Mouse (Mus musculus) bone marrow macrophage, adult 2 months (primary cell): ENCODE measurements around the gene Slc7a15. TPM values are rescaled to one million over a fixed set of nuclear protein-coding genes. Genes with fewer than 3 reads are reported as not detected.

Experiments
- H3K27ac ChIP-seq: 2 replicates; pipeline ENCODE4 v1.5.1; 2012; ENCODE audit warnings: low read depth, low read length; ENCODE audit not compliant: insufficient read depth
- H3K4me1 ChIP-seq: 2 replicates; pipeline ENCODE4 v1.6.1; 2012; ENCODE audit warnings: low read length; ENCODE audit not compliant: control insufficient read depth, insufficient read depth
- H3K4me3 ChIP-seq: 2 replicates; pipeline ENCODE4 v1.5.1; 2012; ENCODE audit warnings: mild to moderate bottlenecking, low read length, moderate library complexity; ENCODE audit not compliant: insufficient read depth
- CTCF ChIP-seq: IDR thresholded peaks from 2 replicates; pipeline ENCODE4 v1.5.1; 2012; ENCODE audit warnings: low read depth, mild to moderate bottlenecking, low read length, moderate library complexity
- POLR2A ChIP-seq: IDR thresholded peaks from 2 replicates; pipeline ENCODE4 v1.6.1; 2012; ENCODE audit warnings: mild to moderate bottlenecking, low read depth, low read length, borderline replicate concordance
- polyA plus RNA-seq: library from polyadenylated mRNA; stranded (reverse); fragments of >200 nt; gene quantifications from 2 replicates; pipeline ENCODE4 v1.2.4, GENCODE M21; 2012; ENCODE audit not compliant: missing spikeins, insufficient read depth, insufficient read length

The Slc7a15 gene
- polyA plus RNA-seq, 1 experiment: not detected

GRCm38 (mm10) chr12:8498148-8498571 lies 100.7 kb downstream of the Slc7a15 start:
- Histone ChIP-seq H3K4me1 (peaks cover 24% of the 10 kb centered on the region), H3K27ac (no peak overlapping the region), H3K4me3 (peak overlapping the region; percentile 86)
- no peak for TF ChIP-seq POLR2A
- no peak for TF ChIP-seq CTCF

GRCm38 (mm10) chr12:8497314-8497706 lies 101.6 kb downstream of the Slc7a15 start:
- Histone ChIP-seq H3K27ac (no peak overlapping the region), H3K4me1 (peaks cover 22% of the 10 kb centered on the region), H3K4me3 (no peak overlapping the region)
- TF ChIP-seq POLR2A (no peak), CTCF (no peak)

GRCm38 (mm10) chr12:8496679-8497313 lies 102.1 kb downstream of the Slc7a15 start:
- Histone ChIP-seq H3K4me1 (peaks cover 17% of the 10 kb centered on the region), H3K4me3 (no peak overlapping the region), H3K27ac (no peak overlapping the region)
- TF ChIP-seq POLR2A (no peak), CTCF (no peak)

DNA sequence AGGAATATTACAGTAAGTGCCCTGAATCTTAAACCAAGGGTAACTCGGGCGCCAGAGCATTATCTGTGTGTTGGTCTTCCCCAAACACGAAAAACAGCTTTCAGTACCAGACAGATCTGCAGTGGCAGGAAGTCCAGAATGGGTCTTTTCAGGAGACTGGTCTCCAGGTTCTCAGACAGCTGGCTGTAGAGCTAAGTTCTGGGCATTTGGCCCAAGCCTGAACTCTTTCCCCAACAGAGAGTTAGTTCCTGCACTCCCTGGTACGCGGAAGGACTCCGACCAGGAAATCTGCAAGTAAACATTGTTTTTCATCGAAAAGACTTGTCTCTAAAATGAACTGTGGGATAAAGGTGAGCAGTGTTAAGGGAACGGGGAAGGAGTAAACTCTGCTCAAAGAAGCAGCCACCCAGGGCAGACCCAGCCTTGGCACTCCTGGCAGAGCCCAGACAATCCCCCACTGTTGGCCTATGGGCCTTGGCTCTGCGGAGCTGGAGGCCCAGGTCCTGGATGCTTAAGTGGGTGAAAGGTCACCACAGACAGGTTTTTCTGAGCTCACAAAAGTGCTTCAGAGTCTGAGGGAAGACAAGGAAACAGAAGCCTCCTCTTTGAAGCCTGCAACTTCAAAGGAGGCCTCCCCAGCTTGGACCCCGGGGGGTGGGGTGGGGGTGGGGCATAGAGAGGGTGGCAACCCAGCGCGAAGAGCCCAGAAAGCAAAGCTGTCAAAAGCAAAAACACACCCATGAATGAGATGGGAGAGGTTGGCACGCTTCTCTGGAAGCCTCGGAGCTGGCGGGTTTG lies 102.8 kb downstream of the Slc7a15 start:
- no peak for TF ChIP-seq POLR2A
- no peak for TF ChIP-seq CTCF
- peaks cover 12% of the 10 kb centered on the region for H3K4me1 ChIP-seq
- H3K27ac ChIP-seq: no peak overlapping the region
- H3K4me3 ChIP-seq: no peak overlapping the region

- Histone ChIP-seq H3K27ac (no peak overlapping the region), H3K4me1 (peaks cover 6% of the 10 kb centered on the region; the same call in 1 of the 2 replicates), H3K4me3 (no peak overlapping the region)
- TF ChIP-seq CTCF (no peak), POLR2A (no peak)
These were observed 104.2 kb downstream of the Slc7a15 start for GRCm38 (mm10) chr12:8494675-8495074.

DNA sequence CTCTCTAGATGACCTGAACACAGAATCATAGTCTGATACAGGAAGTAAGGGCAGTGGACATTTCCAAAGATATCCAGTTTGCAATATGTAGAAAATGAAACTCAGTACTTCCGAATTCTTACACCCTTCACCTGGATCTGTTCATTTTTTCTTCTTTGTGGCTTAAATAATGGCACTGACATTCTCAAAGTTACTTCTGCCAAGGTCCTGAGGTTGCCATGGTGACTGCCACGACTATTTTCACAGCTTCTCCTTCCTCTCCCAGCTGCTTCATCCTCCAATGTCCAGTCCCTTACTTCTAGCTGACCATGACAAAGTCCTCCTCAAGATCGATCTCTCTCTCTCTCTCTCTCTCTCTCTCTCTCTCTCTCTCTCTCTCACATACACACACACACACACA lies 105.5 kb downstream of the Slc7a15 start:
- no peak overlapping the region for H3K4me3 ChIP-seq
- H3K27ac ChIP-seq: no peak overlapping the region
- H3K4me1 ChIP-seq: peaks cover 6% of the 10 kb centered on the region
- TF ChIP-seq CTCF: no peak
- no peak for TF ChIP-seq POLR2A

- no peak overlapping the region for H3K27ac ChIP-seq
- TF ChIP-seq POLR2A: no peak
- TF ChIP-seq CTCF: no peak
- H3K4me1 ChIP-seq: peaks cover 11% of the 10 kb centered on the region
- H3K4me3 ChIP-seq: no peak overlapping the region
These were observed 109.8 kb downstream of the Slc7a15 start for GRCm38 (mm10) chr12:8489098-8489497.

DNA sequence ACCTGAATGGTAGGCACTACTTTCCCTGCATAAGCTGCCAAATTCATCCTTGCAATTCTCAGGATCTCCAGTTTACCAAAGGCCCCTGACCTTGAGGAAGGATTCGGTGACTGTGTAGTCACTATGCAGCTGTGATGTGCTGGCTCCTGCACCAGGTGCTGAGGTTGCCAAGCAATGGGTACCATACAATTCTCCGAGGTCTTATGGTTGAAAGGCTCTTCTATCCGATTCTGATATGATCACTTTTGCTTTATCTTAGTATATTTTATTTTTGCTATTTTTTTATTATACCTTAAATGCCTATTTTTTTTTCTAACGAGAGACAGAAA lies 110.2 kb downstream of the Slc7a15 start:
- Histone ChIP-seq H3K4me3 (no peak overlapping the region), H3K4me1 (peaks cover 13% of the 10 kb centered on the region), H3K27ac (no peak overlapping the region)
- TF ChIP-seq POLR2A (no peak), CTCF (no peak)

- no peak overlapping the region for H3K27ac ChIP-seq
- no peak overlapping the region for H3K4me3 ChIP-seq
- TF ChIP-seq CTCF: no peak
- TF ChIP-seq POLR2A: no peak
- peaks cover 13% of the 10 kb centered on the region for H3K4me1 ChIP-seq
These were observed 110.8 kb downstream of the Slc7a15 start for GRCm38 (mm10) chr12:8487959-8488651.

DNA sequence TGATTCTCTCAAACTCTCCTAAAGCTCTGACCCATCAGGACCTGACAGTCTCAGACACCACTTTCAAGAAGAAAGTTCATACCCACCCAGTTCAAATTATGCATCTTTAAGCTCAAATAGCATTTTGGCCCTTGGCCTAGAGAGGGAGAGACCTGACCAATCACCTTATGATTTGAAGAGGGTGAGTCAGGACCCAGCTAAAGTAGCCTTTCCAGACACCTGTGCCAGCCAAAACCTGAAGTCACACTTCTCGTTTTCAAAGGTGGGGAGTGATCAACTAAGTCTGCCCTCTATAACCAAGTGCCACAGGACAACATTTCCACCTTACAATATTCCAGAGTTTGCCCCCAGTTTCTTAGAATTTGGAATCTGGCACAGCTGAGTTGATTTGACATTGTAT lies 111.6 kb downstream of the Slc7a15 start:
- Histone ChIP-seq H3K27ac (no peak overlapping the region), H3K4me1 (peaks cover 18% of the 10 kb centered on the region), H3K4me3 (no peak overlapping the region)
- TF ChIP-seq POLR2A (no peak), CTCF (no peak)
